Mouse (Mus musculus) urinary bladder, postnatal 25 days (tissue): ENCODE measurements at regions not wholly inside any gene's neighbourhood (a gene's known extent, or its start where the extent isn't known, plus 50 kb on each side); places are given as distances from the start of the nearest gene placed in this dataset.

Experiments
- DNase-seq: peaks from one replicate; pipeline ENCODE4 v3.0.0; 2022; ENCODE audit warnings: low spot score

GRCm38 (mm10) chr15:97577196-97577595 lies 128.4 kb downstream of the Rpap3 start:
- no peak for DNase-seq

GRCm38 (mm10) chr15:97572639-97573038 lies 133.0 kb downstream of the Rpap3 start:
- DNase-seq = no peak

GRCm38 (mm10) chr15:97571885-97572284 lies 133.7 kb downstream of the Rpap3 start:
- no peak for DNase-seq

- DNase-seq = no peak
Observed at GRCm38 (mm10) chr15:97560096-97560495, 145.5 kb downstream of the Rpap3 start.

- no peak for DNase-seq
Observed at GRCm38 (mm10) chr15:97558725-97559124, 146.9 kb downstream of the Rpap3 start.

GRCm38 (mm10) chr15:97548354-97548753 lies 157.3 kb downstream of the Rpap3 start:
- DNase-seq = no peak

- DNase-seq = no peak
Observed at GRCm38 (mm10) chr15:97545034-97545433, 160.6 kb downstream of the Rpap3 start.

GRCm38 (mm10) chr15:97541646-97542045 lies 164.0 kb downstream of the Rpap3 start:
- no peak for DNase-seq

- DNase-seq = no peak
Observed at GRCm38 (mm10) chr15:97536145-97536544, 169.5 kb downstream of the Rpap3 start.

- no peak for DNase-seq
Observed at GRCm38 (mm10) chr15:97534878-97535277, 170.7 kb downstream of the Rpap3 start.

GRCm38 (mm10) chr15:97533553-97534291 lies 171.9 kb downstream of the Rpap3 start:
- DNase-seq = no peak

- no peak for DNase-seq
Observed at GRCm38 (mm10) chr15:97532346-97532910, 173.2 kb downstream of the Rpap3 start.

- DNase-seq = no peak
Observed at GRCm38 (mm10) chr15:97528291-97529050, 177.2 kb downstream of the Rpap3 start.

- no peak for DNase-seq
Observed at GRCm38 (mm10) chr15:97520395-97520794, 185.2 kb downstream of the Rpap3 start.

GRCm38 (mm10) chr15:97519919-97520345 lies 185.7 kb downstream of the Rpap3 start:
- DNase-seq = no peak

- DNase-seq = no peak
Observed at GRCm38 (mm10) chr15:97517926-97518325, 187.7 kb downstream of the Rpap3 start.

- DNase-seq = no peak
Observed at GRCm38 (mm10) chr15:97517188-97517587, 188.4 kb downstream of the Rpap3 start.

- no peak for DNase-seq
Observed at GRCm38 (mm10) chr15:97515773-97516172, 189.9 kb downstream of the Rpap3 start.

- DNase-seq = no peak
Observed at GRCm38 (mm10) chr15:97507656-97508306, 197.8 kb downstream of the Rpap3 start.

GRCm38 (mm10) chr15:97507176-97507575 lies 198.4 kb downstream of the Rpap3 start:
- DNase-seq = no peak

GRCm38 (mm10) chr15:97505715-97506114 lies 199.9 kb downstream of the Rpap3 start:
- DNase-seq = no peak

GRCm38 (mm10) chr15:97504325-97504724 lies 201.3 kb downstream of the Rpap3 start:
- no peak for DNase-seq

- no peak for DNase-seq
Observed at GRCm38 (mm10) chr15:97502056-97502455, 203.6 kb downstream of the Rpap3 start.
